Mouse (Mus musculus) erythroblast, embryonic 14.5 days (primary cell): ENCODE measurements around the gene Lypla2. TPM values are rescaled to one million over a fixed set of nuclear protein-coding genes. Genes with fewer than 3 reads are reported as not detected.
A peak's percentile ranks its signal among the peaks of the same experiment; 100 is the strongest.

Source experiments
- H3K27me3 ChIP-seq: 2 replicates; pipeline ENCODE4 v1.6.1; 2012; ENCODE audit warnings: inconsistent platforms; ENCODE audit not compliant: control insufficient read depth
- H3K36me3 ChIP-seq: 2 replicates; pipeline ENCODE4 v1.6.1; 2012; ENCODE audit warnings: mild to moderate bottlenecking, inconsistent platforms; ENCODE audit not compliant: control insufficient read depth
- H3K4me1 ChIP-seq: 2 replicates; pipeline ENCODE4 v1.6.1; 2012; ENCODE audit warnings: inconsistent platforms; ENCODE audit not compliant: control insufficient read depth
- H3K4me3 ChIP-seq: replicated peaks from 2 replicates; pipeline ENCODE3; 2012; ENCODE audit warnings: moderate library complexity, mild to moderate bottlenecking, inconsistent platforms
- H3K9me3 ChIP-seq: 2 replicates; pipeline ENCODE4 v1.6.1; 2012; ENCODE audit warnings: low read length, inconsistent platforms, mixed read lengths; ENCODE audit not compliant: control insufficient read depth
- GATA1 ChIP-seq: IDR thresholded peaks from 2 replicates; pipeline ENCODE4 v1.6.1; 2012; ENCODE audit warnings: low read length, inconsistent platforms, mixed read lengths
- TAL1 ChIP-seq: IDR thresholded peaks from 3 replicates; pipeline ENCODE4 v1.6.1; 2012; ENCODE audit warnings: low read length, inconsistent platforms, mixed read lengths
- polyA plus RNA-seq: library from polyadenylated mRNA; stranded (reverse); fragments of >175 nt; gene quantifications from 2 replicates; pipeline ENCODE4 v1.2.3, GENCODE M21; 2012

Gene Lypla2
- polyA plus RNA-seq, 1 experiment: 13.4 TPM

DNA sequence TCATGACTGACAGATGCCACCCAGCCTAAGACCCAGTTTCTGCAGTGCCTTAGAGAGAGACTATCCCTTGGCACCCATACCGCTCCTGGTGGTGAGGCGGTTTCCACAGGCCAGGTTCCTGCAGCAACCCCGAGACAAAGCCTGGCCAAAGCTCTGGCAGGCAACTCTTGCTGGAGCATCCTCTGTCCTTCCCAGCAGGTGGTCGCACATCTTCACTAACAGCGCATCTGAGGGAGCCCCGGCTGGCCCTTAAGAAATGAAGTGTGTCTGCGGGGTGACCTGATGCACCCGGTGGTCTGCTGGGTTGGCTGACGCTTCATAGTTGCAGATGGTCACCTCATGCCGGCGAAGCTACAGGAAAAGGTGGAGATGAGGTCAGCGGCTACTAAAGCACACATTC is 3.7 kb upstream of the Lypla2 start:
- Histone ChIP-seq H3K27me3 (no peaks in the 10 kb centered on the region), H3K4me1 (peaks cover 33% of the 10 kb centered on the region), H3K9me3 (no peaks in the 10 kb centered on the region), H3K36me3 (peaks cover 78% of the 10 kb centered on the region), H3K4me3 (no peak overlapping the region)
- TF ChIP-seq GATA1 (no peak), TAL1 (no peak)

DNA sequence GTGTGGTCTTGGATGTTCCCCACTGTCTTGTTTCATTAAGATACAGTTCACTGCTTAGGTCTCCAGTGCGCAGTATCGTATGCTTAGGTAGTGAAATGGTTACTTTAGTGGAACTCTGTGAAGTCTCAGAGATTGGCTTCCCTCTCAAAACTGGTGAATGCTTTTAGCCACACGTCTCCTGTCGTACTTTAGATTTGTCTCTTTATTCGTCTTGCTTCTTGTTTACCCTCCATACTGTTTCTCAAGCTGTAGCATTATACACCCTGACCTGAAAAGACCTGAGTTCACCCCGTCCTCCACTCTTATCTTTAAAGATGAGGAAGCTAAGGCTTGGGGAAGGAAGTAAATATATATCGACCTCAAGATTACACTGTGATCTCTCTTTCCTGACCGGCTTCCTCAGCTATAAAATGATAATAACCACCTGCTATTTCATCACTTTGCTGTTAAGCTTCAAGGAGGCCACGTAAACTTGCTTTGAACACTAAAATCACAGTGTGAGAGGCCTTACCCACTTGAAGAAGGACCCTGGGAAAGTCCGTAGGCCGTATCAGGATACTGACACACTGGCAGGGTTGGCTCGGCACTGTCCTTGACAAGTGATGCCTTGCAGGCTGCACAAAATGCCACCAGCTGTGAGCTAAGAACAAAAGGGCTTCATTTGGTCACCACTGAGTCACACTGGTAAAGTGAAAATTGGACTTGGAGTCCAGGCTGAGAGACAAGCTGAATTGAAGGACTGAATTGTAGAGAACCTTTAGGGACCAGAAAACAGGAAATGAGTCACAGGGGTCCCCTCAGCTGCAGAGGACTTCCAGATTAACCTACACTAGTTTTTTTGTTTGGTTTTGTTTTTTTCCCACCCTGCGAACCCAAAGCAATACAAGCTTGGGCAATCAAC is 735 bp upstream of the Lypla2 start:
- peaks cover 37% of the 10 kb centered on the region for H3K4me1 ChIP-seq
- no peaks in the 10 kb centered on the region for H3K27me3 ChIP-seq
- peak overlapping the region; percentile 80 for H3K4me3 ChIP-seq
- peaks cover 78% of the 10 kb centered on the region for H3K36me3 ChIP-seq
- TF ChIP-seq GATA1: no peak
- no peak for TF ChIP-seq TAL1
- H3K9me3 ChIP-seq: no peaks in the 10 kb centered on the region

DNA sequence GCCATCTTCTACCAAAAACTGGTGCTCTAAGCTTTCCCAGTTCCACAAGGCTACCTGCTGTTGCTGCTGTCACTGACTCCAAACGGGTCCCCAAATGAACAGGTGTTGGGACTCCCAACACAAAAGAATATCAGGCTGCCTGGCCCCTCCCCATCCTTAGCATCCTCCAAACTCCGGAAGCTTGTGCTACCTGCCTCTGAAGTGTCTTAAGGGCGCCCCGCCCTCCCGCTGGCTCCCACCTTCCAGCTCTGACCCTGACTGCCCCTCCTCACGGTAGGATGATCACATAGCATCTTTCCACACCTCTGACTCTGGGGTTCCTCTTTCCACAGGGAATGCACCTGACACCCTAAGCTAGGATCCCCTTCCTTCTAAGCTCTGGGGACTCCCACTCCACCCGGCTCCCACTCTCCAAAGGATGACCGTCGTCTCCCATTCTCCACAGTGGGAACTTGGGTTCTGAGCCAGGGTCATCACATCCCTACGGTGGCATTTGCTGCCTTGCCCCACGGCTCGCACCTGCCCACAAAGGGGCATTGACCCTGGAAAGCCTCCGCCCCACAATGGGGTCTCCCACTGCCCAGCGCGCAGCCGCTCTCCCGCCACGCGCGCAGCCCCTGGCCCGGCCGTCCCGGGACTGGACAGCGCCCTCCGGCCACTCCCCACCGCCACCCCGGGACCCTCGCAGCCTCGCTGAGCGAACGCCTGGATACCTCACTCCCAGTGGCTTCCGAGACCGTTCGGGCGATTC is 446 bp downstream of the Lypla2 start:
- TF ChIP-seq GATA1 (no peak), TAL1 (no peak)
- no peaks in the 10 kb centered on the region for H3K9me3 ChIP-seq
- peaks cover 37% of the 10 kb centered on the region for H3K4me1 ChIP-seq
- no peaks in the 10 kb centered on the region for H3K27me3 ChIP-seq
- peaks cover 81% of the 10 kb centered on the region for H3K36me3 ChIP-seq
- peak overlapping the region; percentile 80 for H3K4me3 ChIP-seq

DNA sequence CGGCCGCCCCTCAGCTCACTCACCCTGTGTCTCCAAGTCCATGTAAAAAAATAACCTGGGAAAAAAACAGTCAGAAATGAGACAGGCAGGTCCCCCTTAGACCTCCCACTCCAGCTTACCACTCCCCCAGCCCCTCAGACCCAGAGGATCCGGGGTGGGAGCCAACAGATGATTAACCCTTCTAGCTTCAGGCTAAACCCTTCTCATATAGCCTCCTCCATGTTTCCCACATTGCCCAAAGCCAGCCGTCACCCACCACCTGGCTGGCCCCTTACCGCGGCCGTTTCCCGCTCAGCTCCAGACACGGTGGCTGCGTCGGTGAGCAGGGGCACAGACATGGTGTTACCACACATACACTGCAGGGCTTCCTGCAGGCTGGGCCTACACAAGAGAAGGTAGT is 1.8 kb downstream of the Lypla2 start:
- peaks cover 81% of the 10 kb centered on the region for H3K36me3 ChIP-seq
- H3K9me3 ChIP-seq: no peaks in the 10 kb centered on the region
- no peaks in the 10 kb centered on the region for H3K27me3 ChIP-seq
- H3K4me1 ChIP-seq: peaks cover 44% of the 10 kb centered on the region
- no peak for TF ChIP-seq GATA1
- TF ChIP-seq TAL1: no peak
- H3K4me3 ChIP-seq: no peak overlapping the region

DNA sequence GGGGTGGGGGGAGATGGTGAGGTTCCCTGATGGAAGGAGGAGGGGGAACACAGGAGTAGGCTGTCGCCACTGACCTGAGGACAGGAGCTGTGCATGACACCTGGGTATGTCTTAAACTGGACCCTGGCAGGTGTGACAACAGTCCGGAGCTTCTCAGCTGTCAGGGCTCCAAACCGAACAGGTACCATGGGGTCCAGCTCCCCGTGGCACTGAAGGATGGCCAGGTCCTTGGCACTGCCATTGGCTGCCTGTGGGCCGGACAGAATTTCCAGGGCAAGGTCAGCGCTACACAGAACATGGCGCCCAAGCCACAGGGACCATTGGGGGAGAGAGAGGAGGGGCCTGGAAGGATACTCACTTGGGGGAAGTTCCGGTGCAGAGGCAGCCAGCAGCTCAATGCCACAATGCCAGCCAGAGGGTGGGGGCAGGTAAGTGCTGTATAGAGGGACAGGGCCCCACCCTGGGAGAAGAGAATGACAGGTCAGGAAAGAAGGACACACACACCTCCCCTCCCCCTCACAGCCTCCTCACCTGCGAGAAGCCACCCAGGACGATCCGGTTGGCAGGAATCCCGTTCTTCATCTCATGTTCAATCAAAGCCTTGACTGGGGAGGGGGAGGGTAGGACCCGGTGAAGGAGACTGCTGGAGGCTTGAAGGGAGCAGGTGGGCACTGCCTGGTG is 3.2 kb downstream of the Lypla2 start:
- no peaks in the 10 kb centered on the region for H3K9me3 ChIP-seq
- no peak for TF ChIP-seq GATA1
- TF ChIP-seq TAL1: no peak
- no peaks in the 10 kb centered on the region for H3K27me3 ChIP-seq
- H3K4me1 ChIP-seq: peaks cover 57% of the 10 kb centered on the region
- no peak overlapping the region for H3K4me3 ChIP-seq
- H3K36me3 ChIP-seq: peaks cover 73% of the 10 kb centered on the region

DNA sequence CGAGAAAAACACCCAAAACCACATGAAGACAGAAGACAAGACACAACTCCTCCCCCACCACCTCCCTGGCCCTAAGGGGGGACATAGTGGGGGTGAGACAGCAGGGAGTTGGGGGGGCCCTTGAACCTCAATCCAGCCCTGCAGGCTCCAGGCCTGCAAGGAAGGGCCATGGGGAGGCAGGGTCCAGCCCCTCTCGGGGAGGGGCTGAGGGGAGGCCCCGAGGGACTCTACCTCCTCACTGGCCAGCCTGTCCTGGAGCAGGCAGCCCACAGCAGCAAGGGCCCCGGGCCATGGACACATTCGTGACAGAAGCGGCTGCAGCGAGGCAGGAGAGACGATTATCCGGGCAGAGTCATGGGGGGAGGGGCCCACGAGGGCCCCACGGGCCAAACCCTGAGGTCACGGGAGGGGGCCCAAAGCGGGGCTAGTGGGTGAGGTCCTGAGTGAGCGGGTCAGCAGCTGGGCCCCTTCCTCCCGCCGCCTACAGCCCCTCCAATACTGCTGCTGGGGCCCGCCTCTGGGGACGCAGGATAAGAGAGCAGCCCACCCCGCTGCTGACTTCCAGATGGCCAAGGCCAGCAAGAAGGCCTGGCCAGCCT is 4.1 kb downstream of the Lypla2 start:
- peaks cover 58% of the 10 kb centered on the region for H3K4me1 ChIP-seq

DNA sequence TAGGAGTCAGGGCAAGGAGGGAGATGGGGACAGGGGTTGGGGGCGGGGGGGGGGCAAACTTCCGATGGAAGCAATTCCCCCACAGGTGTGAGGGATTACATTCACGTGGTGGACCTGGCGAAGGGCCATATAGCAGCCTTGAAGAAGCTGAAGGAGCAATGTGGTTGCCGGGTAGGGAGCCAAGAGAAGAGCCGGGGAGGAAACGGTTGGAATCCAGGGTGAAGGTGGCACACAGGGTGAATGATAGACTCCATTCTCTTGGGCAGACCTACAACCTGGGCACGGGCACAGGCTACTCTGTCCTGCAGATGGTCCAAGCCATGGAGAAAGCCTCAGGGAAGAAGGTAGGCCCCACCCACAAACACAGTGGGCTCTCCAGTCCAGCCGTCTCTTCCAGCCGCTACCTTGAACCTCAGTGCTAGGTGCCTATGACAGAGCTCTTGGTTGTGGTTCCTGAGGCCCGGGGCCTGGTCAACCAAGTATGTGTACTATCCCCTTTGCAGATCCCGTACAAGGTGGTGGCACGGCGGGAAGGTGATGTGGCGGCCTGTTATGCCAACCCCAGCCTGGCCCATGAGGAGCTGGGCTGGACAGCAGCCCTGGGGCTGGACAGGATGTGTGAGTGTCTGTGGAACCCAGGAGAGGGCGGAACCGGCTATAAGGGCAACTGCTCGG is 5.2 kb downstream of the Lypla2 start:
- Histone ChIP-seq H3K4me1 (peaks cover 58% of the 10 kb centered on the region), H3K27me3 (no peaks in the 10 kb centered on the region), H3K36me3 (peaks cover 61% of the 10 kb centered on the region), H3K9me3 (no peaks in the 10 kb centered on the region), H3K4me3 (no peak overlapping the region)
- TF ChIP-seq TAL1 (no peak), GATA1 (no peak)

More for the DNA sequence above, 4.1 kb downstream of the Lypla2 start:
- TF ChIP-seq GATA1 (no peak), TAL1 (no peak)
- Histone ChIP-seq H3K4me3 (no peak overlapping the region), H3K27me3 (no peaks in the 10 kb centered on the region), H3K9me3 (no peaks in the 10 kb centered on the region), H3K36me3 (peaks cover 64% of the 10 kb centered on the region)

DNA sequence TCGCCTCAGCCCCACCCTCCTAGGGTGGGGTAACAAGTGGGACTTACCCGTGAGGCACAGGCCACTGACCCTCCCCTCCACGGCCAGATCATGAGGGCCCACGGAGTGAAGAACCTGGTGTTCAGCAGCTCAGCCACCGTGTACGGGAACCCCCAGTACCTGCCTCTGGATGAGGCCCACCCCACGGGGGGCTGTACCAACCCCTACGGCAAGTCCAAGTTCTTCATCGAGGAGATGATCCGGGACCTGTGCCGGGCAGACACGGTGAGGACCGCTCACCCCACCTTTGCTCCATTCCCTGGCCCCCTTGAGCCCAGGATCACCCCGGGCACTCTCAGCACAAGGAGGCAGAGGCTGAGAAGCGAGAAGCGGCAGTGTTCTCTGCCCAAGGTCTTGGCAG is 6.1 kb downstream of the Lypla2 start:
- H3K4me3 ChIP-seq: no peak overlapping the region
- peaks cover 58% of the 10 kb centered on the region for H3K4me1 ChIP-seq
- peaks cover 70% of the 10 kb centered on the region for H3K36me3 ChIP-seq
- TF ChIP-seq GATA1 (no peak), TAL1 (no peak)
- H3K9me3 ChIP-seq: no peaks in the 10 kb centered on the region
- no peaks in the 10 kb centered on the region for H3K27me3 ChIP-seq
